Mouse (Mus musculus): ENCODE data around the gene Acbd4. TPM values are rescaled to one million over a fixed set of nuclear protein-coding genes. Genes with fewer than 3 reads are reported as not detected.
A peak's percentile ranks its signal among the peaks of the same experiment; 100 is the strongest.

Acbd4 gene
- 10 to 100 TPM; 27.8 to 38.1 TPM for total RNA-seq (2021)
- 27.5 and 27.8 TPM in 2 replicates for polyA plus RNA-seq (2012; rRNA removed)
- long read RNA-seq, partial matches to known transcripts = 1 of 14 reads
- long read RNA-seq, other reads (novel, unspliced or antisense) = 9 of 14 reads

GRCm38 (mm10) chr11:103101481-103101865, at the start of gene Acbd4, which contains the start of gene Plcd3:
Gene Acbd4 (plus strand): TSS chr11:103101682.
Gene Plcd3 (minus strand): TSS chr11:103101658.
- no peaks in the 10 kb centered on the region for H3K79me2 ChIP-seq (replicated peaks; ENCODE audit: control insufficient read depth, insufficient read depth, low read length)
- no peaks in the 10 kb centered on the region for H3K27me3 ChIP-seq (ENCODE audit: control insufficient read depth, insufficient read depth, low read length)
- H3K9ac ChIP-seq (ENCODE audit: low read depth, low read length) = peak within 1 kb of the TSS; percentile 89
- peak within 1 kb of the TSS; percentile 72 for H3K4me3 ChIP-seq
- peaks cover 22% of the 10 kb centered on the region for H3K4me1 ChIP-seq (ENCODE audit: control insufficient read depth, insufficient read depth, low read length)
- TF ChIP-seq EP300 (IDR thresholded peaks at IDR 0.05; ENCODE audit: insufficient read depth, low read depth, low read length) = 0 out of 2 replicates have a peak, but pooled peaks have one; percentile 10
- TF ChIP-seq CTCF (IDR thresholded peaks at IDR 0.05) = 0 out of 2 replicates have a peak, but pooled peaks have one; percentile 10
- peak; percentile 97 for TF ChIP-seq POLR2A (IDR thresholded peaks at IDR 0.05; ENCODE audit: insufficient read depth, low read depth, low read length)
- intact Hi-C loops (cut with DNase I) = no loop called here
- H3K27ac ChIP-seq = peak within 1 kb of the TSS; percentile 88
- no peaks in the 10 kb centered on the region for H3K36me3 ChIP-seq (ENCODE audit: control insufficient read depth, insufficient read depth, low read length)
- DNase-seq = peak; percentile 91 to 93
- under 1% methylated on average over 34 of the region's 34 CpGs for WGBS

- DNase-seq = no peak
- Histone ChIP-seq H3K27me3 (ENCODE audit: control insufficient read depth, insufficient read depth, low read length) (no peaks in the 10 kb centered on the region), H3K27ac (peak overlapping the region; percentile 86), H3K9ac (ENCODE audit: low read depth, low read length) (peak overlapping the region; percentile 42), H3K36me3 (ENCODE audit: control insufficient read depth, insufficient read depth, low read length) (peaks cover 8% of the 10 kb centered on the region), H3K4me1 (ENCODE audit: control insufficient read depth, insufficient read depth, low read length) (peaks cover 12% of the 10 kb centered on the region), H3K79me2 (replicated peaks; ENCODE audit: control insufficient read depth, insufficient read depth, low read length) (no peaks in the 10 kb centered on the region), H3K4me3 (no peak overlapping the region)
- intact Hi-C loops (cut with DNase I) = loop anchor here (5.0 kb wide), 1 partner anchor 55 kb away; no protein-coding TSS in a partner anchor
- TF ChIP-seq EP300 (IDR thresholded peaks at IDR 0.05; ENCODE audit: insufficient read depth, low read depth, low read length) (no peak), POLR2A (IDR thresholded peaks at IDR 0.05; ENCODE audit: insufficient read depth, low read depth, low read length) (no peak), CTCF (IDR thresholded peaks at IDR 0.05) (no peak)
- WGBS = 79% methylated on average over 6 of the region's 6 CpGs
These were observed 49.4 kb upstream of the Acbd4 start for GRCm38 (mm10) chr11:103052078-103052477.

GRCm38 (mm10) chr11:103053191-103054076, 48.0 kb upstream of the Acbd4 start:
- peaks cover 8% of the 10 kb centered on the region for H3K36me3 ChIP-seq (ENCODE audit: control insufficient read depth, insufficient read depth, low read length)
- H3K4me3 ChIP-seq = no peak overlapping the region
- WGBS = 58% methylated on average over 18 of the region's 18 CpGs
- intact Hi-C loops (cut with DNase I) = loop anchor here (2.0 to 5.0 kb wide), 2 partner anchors 56 to 153 kb away; partner anchors contain the start of gene Gfap
- peak overlapping the region; percentile 86 for H3K27ac ChIP-seq
- no peaks in the 10 kb centered on the region for H3K27me3 ChIP-seq (ENCODE audit: control insufficient read depth, insufficient read depth, low read length)
- no peaks in the 10 kb centered on the region for H3K79me2 ChIP-seq (replicated peaks; ENCODE audit: control insufficient read depth, insufficient read depth, low read length)
- no peak overlapping the region for H3K9ac ChIP-seq (ENCODE audit: low read depth, low read length)
- TF ChIP-seq POLR2A (IDR thresholded peaks at IDR 0.05; ENCODE audit: insufficient read depth, low read depth, low read length) (no peak), CTCF (IDR thresholded peaks at IDR 0.05) (no peak), EP300 (IDR thresholded peaks at IDR 0.05; ENCODE audit: insufficient read depth, low read depth, low read length) (no peak)
- H3K4me1 ChIP-seq (ENCODE audit: control insufficient read depth, insufficient read depth, low read length) = peaks cover 12% of the 10 kb centered on the region
- DNase-seq = no peak

GRCm38 (mm10) chr11:103054798-103055197, 46.7 kb upstream of the Acbd4 start:
- WGBS = 42% methylated on average over 6 of the region's 6 CpGs
- Histone ChIP-seq H3K36me3 (ENCODE audit: control insufficient read depth, insufficient read depth, low read length) (peaks cover 10% of the 10 kb centered on the region), H3K9ac (ENCODE audit: low read depth, low read length) (no peak overlapping the region), H3K27ac (no peak overlapping the region), H3K79me2 (replicated peaks; ENCODE audit: control insufficient read depth, insufficient read depth, low read length) (no peaks in the 10 kb centered on the region), H3K4me3 (no peak overlapping the region), H3K4me1 (ENCODE audit: control insufficient read depth, insufficient read depth, low read length) (peaks cover 12% of the 10 kb centered on the region), H3K27me3 (ENCODE audit: control insufficient read depth, insufficient read depth, low read length) (no peaks in the 10 kb centered on the region)
- peak; percentile 62 to 66 for DNase-seq
- peak; percentile 95 for TF ChIP-seq CTCF (IDR thresholded peaks at IDR 0.05)
- no peak for TF ChIP-seq POLR2A (IDR thresholded peaks at IDR 0.05; ENCODE audit: insufficient read depth, low read depth, low read length)
- 0 out of 2 replicates have a peak, but pooled peaks have one; percentile 17 for TF ChIP-seq EP300 (IDR thresholded peaks at IDR 0.05; ENCODE audit: insufficient read depth, low read depth, low read length)
- intact Hi-C loops (cut with DNase I) = loop anchor here (2.0 to 5.0 kb wide), 2 partner anchors 57 to 154 kb away; partner anchors contain the start of gene Gfap

GRCm38 (mm10) chr11:103056636-103057035, 44.8 kb upstream of the Acbd4 start:
- WGBS = 86% methylated on average over 7 of the region's 7 CpGs
- intact Hi-C loops (cut with DNase I) = no loop called here
- peaks cover 12% of the 10 kb centered on the region for H3K36me3 ChIP-seq (ENCODE audit: control insufficient read depth, insufficient read depth, low read length)
- H3K27me3 ChIP-seq (ENCODE audit: control insufficient read depth, insufficient read depth, low read length) = no peaks in the 10 kb centered on the region
- peaks cover 10% of the 10 kb centered on the region for H3K4me1 ChIP-seq (ENCODE audit: control insufficient read depth, insufficient read depth, low read length)
- TF ChIP-seq POLR2A (IDR thresholded peaks at IDR 0.05; ENCODE audit: insufficient read depth, low read depth, low read length) = no peak
- no peak for TF ChIP-seq CTCF (IDR thresholded peaks at IDR 0.05)
- no peak for TF ChIP-seq EP300 (IDR thresholded peaks at IDR 0.05; ENCODE audit: insufficient read depth, low read depth, low read length)
- no peak for DNase-seq
- no peaks in the 10 kb centered on the region for H3K79me2 ChIP-seq (replicated peaks; ENCODE audit: control insufficient read depth, insufficient read depth, low read length)
- H3K27ac ChIP-seq = 0 out of 2 replicates have a peak overlapping the region, but pooled peaks have one; percentile 28
- no peak overlapping the region for H3K4me3 ChIP-seq
- H3K9ac ChIP-seq (ENCODE audit: low read depth, low read length) = no peak overlapping the region
